Mouse (Mus musculus) testis, adult 2 months (tissue): ENCODE results near the gene Taar2. TPM values are rescaled to one million over a fixed set of nuclear protein-coding genes. Genes with fewer than 3 reads are reported as not detected.

ENCODE experiments used
- H3K27ac ChIP-seq: fragments of 200-500 bp; 2 replicates; pipeline ENCODE4 v1.5.1; 2012; ENCODE audit warnings: low read depth, low read length; ENCODE audit not compliant: control insufficient read depth, insufficient read depth
- H3K27me3 ChIP-seq: fragments of 200-500 bp; 2 replicates; pipeline ENCODE4 v1.6.1; 2012; ENCODE audit warnings: mild to moderate bottlenecking, low read length, moderate library complexity; ENCODE audit not compliant: control insufficient read depth, insufficient read depth
- H3K36me3 ChIP-seq: fragments of 200-500 bp; 2 replicates; pipeline ENCODE4 v1.6.1; 2012; ENCODE audit warnings: mild to moderate bottlenecking, low read length; ENCODE audit not compliant: control insufficient read depth, insufficient read depth
- H3K4me1 ChIP-seq: fragments of 200-500 bp; 2 replicates; pipeline ENCODE4 v1.6.1; 2012; ENCODE audit warnings: low read length; ENCODE audit not compliant: control insufficient read depth, insufficient read depth
- H3K4me3 ChIP-seq: fragments of 200-500 bp; 2 replicates; pipeline ENCODE4 v1.5.1; 2012; ENCODE audit warnings: low read depth, mild to moderate bottlenecking, low read length, moderate library complexity, mixed read lengths; ENCODE audit not compliant: control insufficient read depth
- CTCF ChIP-seq: fragments of 200-500 bp; IDR thresholded peaks from 2 replicates; pipeline ENCODE4 v1.5.1; 2012; ENCODE audit warnings: low read depth, mild to moderate bottlenecking, inconsistent platforms, low read length, moderate library complexity; ENCODE audit not compliant: control insufficient read depth, insufficient read depth, insufficient replicate concordance
- POLR2A ChIP-seq: fragments of 200-500 bp; IDR thresholded peaks from 2 replicates; pipeline ENCODE4 v1.6.1; 2012; ENCODE audit warnings: low read depth, mild to moderate bottlenecking, inconsistent platforms, low read length, moderate library complexity; ENCODE audit not compliant: control insufficient read depth
- polyA plus RNA-seq: library from polyadenylated mRNA; depleted of rRNA; stranded (reverse); fragments of >200 nt; gene quantifications from 2 replicates; pipeline ENCODE4 v1.2.3, GENCODE M21; 2012

Gene Taar2
- polyA plus RNA-seq, 1 experiment = not detected

DNA sequence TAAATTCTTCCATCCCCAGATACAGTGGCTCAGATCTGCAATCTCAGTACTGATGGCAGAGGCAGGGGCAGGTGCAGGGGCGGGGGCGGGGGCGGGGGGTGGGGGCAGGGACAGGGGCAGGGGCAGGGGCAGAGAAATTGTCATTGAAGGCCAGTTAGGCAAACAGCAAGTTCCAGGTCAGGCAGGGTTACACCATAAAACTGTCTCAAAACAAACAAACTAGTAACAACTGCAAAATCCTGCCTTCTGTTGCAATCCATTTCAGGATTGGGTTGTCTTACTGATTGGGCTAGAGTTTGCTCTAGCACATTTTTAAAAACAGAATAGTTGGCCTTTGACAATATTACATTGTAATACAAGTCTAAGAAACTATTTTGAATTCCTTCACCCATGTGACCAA, 15.9 kb upstream of the Taar2 start:
- Histone ChIP-seq H3K4me3 (no peak overlapping the region), H3K4me1 (no peaks in the 10 kb centered on the region), H3K27me3 (no peaks in the 10 kb centered on the region), H3K27ac (no peak overlapping the region), H3K36me3 (no peaks in the 10 kb centered on the region)
- TF ChIP-seq POLR2A = no peak
- TF ChIP-seq CTCF = no peak

DNA sequence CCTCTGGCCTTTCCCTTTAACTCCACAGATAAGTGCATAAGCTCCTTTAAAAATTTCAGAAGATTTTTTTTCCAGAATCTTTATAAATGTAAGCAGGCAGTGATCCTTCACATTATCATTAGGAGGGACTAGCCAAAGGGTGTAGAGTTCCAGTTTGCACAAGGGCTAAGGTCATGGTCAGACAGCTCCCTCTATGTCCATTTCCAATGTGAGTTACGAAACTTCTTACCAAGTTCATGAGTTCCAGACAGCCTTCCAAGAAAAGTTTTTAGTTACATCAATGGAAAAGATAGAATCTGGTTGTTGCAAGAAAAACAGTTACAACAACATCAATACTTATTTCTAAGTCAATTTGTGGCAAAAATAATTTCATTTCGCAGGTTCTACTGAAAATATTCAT, 14.4 kb upstream of the Taar2 start:
- H3K27ac ChIP-seq = no peak overlapping the region

DNA sequence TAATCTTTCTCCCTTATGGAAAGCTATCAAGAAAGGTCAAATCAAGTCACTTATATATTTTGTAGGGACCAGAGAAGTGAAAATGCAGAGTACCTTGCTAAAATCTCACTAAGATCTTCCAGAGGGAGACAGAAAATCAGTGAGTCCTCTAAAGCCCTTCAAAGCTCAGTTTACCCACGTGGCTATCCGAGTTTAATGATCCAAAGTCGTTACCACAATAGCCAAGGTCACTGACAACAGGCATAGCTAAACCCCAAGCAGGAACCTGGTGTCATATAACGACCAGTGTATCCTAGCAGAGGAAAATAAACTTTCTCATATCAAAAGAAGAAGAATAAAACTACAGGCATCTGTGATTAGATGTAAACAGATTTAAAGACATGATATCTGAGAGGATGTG, 759 bp upstream of the Taar2 start:
- no peaks in the 10 kb centered on the region for H3K27me3 ChIP-seq
- no peaks in the 10 kb centered on the region for H3K36me3 ChIP-seq
- no peak for TF ChIP-seq POLR2A
- TF ChIP-seq CTCF = no peak
- H3K4me1 ChIP-seq = peaks cover 3% of the 10 kb centered on the region; the same call in 1 of the 2 replicates
- no peak overlapping the region for H3K4me3 ChIP-seq
- no peak overlapping the region for H3K27ac ChIP-seq

More for the DNA sequence above, 14.4 kb upstream of the Taar2 start:
- Histone ChIP-seq H3K4me3 (no peak overlapping the region), H3K4me1 (no peaks in the 10 kb centered on the region), H3K36me3 (no peaks in the 10 kb centered on the region), H3K27me3 (no peaks in the 10 kb centered on the region)
- TF ChIP-seq POLR2A (no peak), CTCF (no peak)

DNA sequence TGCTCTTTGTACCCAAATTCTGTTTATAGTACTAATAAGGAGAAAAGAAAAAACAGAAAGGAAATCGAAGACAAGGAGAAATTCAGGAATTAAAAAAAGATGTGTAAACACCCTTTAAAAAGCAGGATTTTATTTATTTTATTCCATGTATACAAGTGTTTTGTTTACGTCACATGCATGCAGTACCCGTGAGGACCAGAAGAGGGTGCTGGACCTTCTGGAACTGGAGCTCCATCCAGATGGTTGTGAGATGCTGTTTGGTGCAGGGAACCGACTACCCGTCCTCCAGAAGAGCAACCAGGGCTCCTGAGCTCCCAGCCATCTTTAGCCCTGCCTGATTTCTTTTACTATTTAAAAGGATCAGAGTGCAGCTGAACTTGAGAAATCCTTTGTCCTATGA, 4.1 kb downstream of the Taar2 start:
- no peaks in the 10 kb centered on the region for H3K36me3 ChIP-seq
- H3K4me1 ChIP-seq = peaks cover 3% of the 10 kb centered on the region; the same call in 1 of the 2 replicates
- no peaks in the 10 kb centered on the region for H3K27me3 ChIP-seq
- H3K4me3 ChIP-seq = no peak overlapping the region
- no peak overlapping the region for H3K27ac ChIP-seq
- TF ChIP-seq POLR2A (no peak), CTCF (peak; percentile 68; the same call in 1 of the 2 replicates)

DNA sequence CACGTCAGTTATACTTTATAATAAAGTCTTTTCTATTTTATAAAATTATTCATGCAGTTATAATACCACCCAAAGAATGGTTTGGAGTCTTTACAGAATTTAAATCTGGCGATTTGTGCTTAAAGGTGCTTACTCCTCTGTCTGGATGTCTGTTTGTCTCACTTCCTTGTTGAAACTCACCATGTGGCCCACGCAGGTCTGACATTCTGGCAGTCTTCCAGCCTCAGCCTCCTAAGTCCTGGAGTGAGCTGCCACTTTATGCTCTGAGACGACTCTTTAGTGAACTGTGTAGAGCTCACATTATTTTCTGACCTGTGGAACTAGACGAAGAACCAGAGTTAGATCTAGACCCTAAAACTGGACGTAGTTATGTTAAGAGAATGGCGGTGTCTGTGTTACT, 9.7 kb downstream of the Taar2 start:
- no peaks in the 10 kb centered on the region for H3K36me3 ChIP-seq
- no peaks in the 10 kb centered on the region for H3K4me1 ChIP-seq
- H3K27me3 ChIP-seq = no peaks in the 10 kb centered on the region
- no peak overlapping the region for H3K27ac ChIP-seq
- TF ChIP-seq POLR2A (no peak), CTCF (no peak)
- H3K4me3 ChIP-seq = no peak overlapping the region

DNA sequence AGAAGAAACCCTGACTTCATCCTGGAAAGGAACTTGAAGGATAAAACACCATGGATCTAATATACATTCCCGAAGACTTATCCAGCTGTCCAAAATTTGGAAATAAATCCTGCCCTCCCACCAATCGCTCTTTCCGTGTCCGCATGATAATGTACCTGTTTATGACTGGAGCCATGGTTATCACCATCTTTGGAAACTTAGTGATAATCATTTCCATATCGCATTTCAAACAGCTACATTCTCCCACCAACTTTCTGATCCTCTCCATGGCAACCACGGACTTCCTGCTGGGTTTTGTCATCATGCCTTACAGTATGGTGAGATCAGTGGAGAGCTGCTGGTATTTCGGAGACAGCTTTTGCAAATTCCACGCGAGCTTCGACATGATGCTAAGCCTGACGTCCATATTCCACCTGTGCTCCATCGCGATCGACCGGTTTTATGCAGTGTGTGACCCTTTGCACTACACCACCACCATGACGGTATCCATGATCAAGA, 11.2 kb downstream of the Taar2 start, which contains the start of gene Taar3:
Taar3 (plus strand) TSS at position 51 of the 498 bp plus-strand sequence.
- H3K4me3 ChIP-seq = no peak within 1 kb of the TSS
- no peaks in the 10 kb centered on the region for H3K4me1 ChIP-seq
- H3K36me3 ChIP-seq = no peaks in the 10 kb centered on the region
- H3K27me3 ChIP-seq = no peaks in the 10 kb centered on the region
- no peak for TF ChIP-seq CTCF
- no peak for TF ChIP-seq POLR2A
- H3K27ac ChIP-seq = no peak within 1 kb of the TSS

DNA sequence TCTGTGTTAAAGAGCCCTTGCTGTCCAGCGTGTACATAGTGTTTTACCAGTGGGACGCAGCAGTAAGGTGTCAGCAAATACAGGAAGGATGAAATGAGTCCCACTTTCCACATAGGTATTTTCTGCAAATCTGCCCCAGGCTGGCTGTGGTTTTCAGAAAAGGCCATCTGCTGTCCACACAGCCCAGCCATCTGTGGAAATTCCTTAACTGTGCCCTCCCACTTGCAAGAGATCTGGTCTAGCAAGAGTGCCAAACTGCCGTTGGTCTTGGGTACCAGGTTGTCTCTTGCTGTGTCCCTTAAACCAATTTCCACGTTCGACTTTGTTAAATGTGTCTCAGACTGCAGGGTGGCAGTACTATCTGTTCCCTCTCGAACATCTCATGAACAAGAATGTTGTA, 13.3 kb downstream of the Taar2 start:
- no peak overlapping the region for H3K4me3 ChIP-seq
- H3K4me1 ChIP-seq = no peaks in the 10 kb centered on the region
- no peaks in the 10 kb centered on the region for H3K36me3 ChIP-seq
- no peak overlapping the region for H3K27ac ChIP-seq
- no peaks in the 10 kb centered on the region for H3K27me3 ChIP-seq
- TF ChIP-seq POLR2A = no peak
- TF ChIP-seq CTCF = no peak

DNA sequence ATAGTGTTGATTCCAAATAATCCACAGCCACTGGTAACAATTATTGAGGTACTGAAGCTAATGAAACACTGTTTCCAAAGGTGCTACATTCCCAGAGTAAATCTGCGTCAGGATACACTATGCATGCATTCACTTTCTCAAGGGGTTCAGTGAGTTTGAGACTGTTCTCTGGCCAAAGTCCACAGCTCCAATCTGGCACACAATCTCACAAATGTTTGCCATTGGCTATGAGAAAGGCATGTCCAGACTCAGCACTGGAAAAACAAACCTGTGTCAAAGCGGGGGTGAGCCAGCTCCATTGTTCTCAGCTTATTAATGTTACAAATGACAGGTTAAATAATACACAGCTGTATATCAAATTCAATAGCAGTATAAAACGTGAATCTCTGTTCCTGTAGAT, 20.7 kb downstream of the Taar2 start:
- H3K36me3 ChIP-seq = no peaks in the 10 kb centered on the region
- H3K4me3 ChIP-seq = no peak overlapping the region
- H3K27me3 ChIP-seq = no peaks in the 10 kb centered on the region
- H3K4me1 ChIP-seq = no peaks in the 10 kb centered on the region
- no peak overlapping the region for H3K27ac ChIP-seq
- TF ChIP-seq CTCF (no peak), POLR2A (no peak)
